Mouse (Mus musculus) thymus, postnatal 4 days (tissue): ENCODE results near the gene Pde7b.

Source experiments
- DNase-seq: peaks from one replicate; pipeline ENCODE4 v3.0.0; 2021

The Pde7b gene

GRCm38 (mm10) chr10:20653299-20653698, 71.6 kb downstream of the Pde7b start:
- DNase-seq: no peak

GRCm38 (mm10) chr10:20636381-20636780, 88.5 kb downstream of the Pde7b start:
- no peak for DNase-seq

DNA sequence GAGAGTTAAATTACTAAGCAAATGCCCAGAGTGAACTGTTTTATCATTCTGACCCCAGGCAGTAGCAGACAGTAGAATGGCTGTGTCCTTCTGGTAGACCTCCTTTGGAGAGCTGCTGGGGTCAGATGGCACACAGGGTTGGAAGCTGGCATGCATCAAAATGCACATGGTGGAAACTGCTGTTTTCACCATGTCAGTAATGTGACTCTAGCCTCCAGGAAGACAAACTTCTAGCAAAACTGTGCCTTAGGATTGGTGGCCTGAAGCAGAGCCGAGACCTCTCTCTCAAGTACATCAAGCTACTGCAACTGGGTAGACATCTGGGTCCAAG, 91.8 kb downstream of the Pde7b start:
- DNase-seq: no peak

GRCm38 (mm10) chr10:20632256-20633084, 92.4 kb downstream of the Pde7b start:
- no peak for DNase-seq

- DNase-seq: no peak
These were observed 94.8 kb downstream of the Pde7b start for GRCm38 (mm10) chr10:20630122-20630521.

- no peak for DNase-seq
These were observed 99.0 kb downstream of the Pde7b start for GRCm38 (mm10) chr10:20625702-20626375.

- no peak for DNase-seq
These were observed 103.0 kb downstream of the Pde7b start for GRCm38 (mm10) chr10:20621661-20622454.

DNA sequence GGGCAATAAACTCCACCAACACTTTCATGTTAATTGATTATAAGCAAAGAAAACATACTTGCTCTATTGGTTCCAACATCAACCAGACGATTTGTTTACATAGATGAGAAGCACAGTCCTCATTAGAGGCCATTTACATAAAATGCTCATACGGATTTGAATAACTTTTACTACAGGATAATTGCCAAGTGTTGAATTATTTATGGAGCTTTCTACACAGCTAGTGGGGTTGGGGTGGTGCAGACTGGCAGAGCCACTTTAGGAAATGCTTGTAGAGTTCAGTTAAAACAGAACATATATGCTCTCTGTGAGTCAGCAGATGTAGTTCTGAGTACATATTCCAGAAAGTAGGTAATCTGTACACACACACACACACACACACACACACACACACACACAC, 118.9 kb downstream of the Pde7b start:
- DNase-seq: no peak

- DNase-seq: no peak
These were observed 129.6 kb downstream of the Pde7b start for GRCm38 (mm10) chr10:20595107-20595810.

DNA sequence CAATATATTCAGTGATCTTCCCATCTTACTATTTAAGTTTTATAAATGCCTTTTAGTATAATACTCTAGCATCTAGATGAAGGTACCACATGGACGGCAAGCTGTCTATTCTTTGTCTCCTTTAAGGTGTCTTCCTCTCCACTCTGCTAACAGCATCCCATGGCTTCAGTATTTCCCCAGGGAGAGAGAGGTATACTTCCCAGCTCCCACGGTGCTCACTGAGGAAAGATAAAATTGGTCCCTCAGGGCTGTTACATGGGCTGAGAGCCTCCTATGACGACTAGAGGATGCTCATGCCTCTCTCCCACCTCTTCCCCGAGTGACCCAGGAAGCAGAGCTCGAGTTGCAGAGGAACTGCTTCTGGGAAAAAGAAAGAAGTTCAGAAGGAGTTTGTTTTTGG, 130.9 kb downstream of the Pde7b start:
- DNase-seq: no peak

DNA sequence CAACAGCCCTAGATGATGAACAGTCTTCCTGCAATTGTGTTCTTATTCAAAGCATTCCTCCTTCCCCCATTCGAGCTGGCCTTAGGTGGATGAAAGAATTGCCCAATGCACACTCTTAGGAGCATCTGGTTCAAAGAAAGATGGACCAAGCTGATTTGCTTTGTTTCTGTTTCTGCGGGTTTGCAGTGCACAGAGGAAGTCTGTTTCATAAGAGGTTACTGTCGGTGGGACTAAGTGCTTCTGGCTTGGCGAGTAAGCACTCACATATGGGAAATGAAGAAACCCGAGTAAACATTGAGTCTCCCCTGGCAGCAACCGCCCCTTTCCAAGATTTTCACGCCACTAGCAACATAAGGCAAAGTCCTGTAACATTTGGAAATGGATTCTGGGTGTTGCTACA, 134.8 kb downstream of the Pde7b start:
- no peak for DNase-seq

- DNase-seq: no peak
These were observed 138.9 kb downstream of the Pde7b start for GRCm38 (mm10) chr10:20585959-20586358.

- no peak for DNase-seq
These were observed 149.9 kb downstream of the Pde7b start for GRCm38 (mm10) chr10:20575002-20575401.

- DNase-seq: no peak
These were observed 150.5 kb downstream of the Pde7b start for GRCm38 (mm10) chr10:20574414-20574813.

GRCm38 (mm10) chr10:20571521-20571920, 153.4 kb downstream of the Pde7b start:
- no peak for DNase-seq

DNA sequence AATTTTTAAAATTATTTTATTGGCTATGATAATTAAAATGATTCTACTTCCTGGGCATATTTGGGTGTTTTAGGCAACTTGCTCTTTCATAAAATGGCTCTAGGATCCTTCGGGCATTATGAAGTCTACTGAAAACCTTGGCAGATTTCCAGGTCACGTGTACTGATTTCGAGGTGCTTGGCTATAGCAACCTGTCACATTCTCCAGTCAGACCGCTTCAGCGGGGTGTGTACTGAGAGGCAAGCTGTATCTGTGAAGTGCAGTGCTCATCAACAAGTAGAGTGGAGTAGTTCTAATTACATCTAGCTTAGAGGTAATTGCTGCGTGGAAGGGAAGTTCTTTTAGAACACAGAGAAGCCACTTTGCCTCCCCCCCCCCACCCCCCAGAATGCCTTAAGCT, 156.2 kb downstream of the Pde7b start:
- no peak for DNase-seq

DNA sequence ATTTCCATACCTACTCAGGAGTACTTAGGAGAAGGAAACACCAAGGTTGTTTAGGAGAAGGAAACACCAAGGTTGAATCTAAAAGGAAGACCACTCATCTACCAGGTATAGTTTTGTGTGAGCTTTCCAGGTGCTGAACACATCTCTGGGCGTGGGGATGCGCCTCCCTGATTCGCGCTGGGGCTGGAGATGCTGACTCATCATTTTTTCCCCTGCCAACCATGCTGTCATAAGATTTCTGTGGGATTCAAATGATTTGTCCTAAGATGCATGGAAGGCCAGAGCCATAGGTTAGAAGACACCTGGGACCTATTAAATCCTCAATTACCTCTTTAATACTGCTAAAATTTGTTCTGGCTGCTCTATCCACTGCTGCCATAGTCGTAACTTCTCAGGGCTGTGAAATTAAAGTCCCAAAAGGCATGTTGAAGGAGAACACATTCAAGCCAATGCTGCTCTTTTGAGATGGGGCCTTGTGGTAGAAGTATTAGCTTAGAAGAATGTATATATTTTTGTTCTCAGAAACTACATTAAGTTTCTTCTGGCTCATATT, 157.1 kb downstream of the Pde7b start:
- no peak for DNase-seq

DNA sequence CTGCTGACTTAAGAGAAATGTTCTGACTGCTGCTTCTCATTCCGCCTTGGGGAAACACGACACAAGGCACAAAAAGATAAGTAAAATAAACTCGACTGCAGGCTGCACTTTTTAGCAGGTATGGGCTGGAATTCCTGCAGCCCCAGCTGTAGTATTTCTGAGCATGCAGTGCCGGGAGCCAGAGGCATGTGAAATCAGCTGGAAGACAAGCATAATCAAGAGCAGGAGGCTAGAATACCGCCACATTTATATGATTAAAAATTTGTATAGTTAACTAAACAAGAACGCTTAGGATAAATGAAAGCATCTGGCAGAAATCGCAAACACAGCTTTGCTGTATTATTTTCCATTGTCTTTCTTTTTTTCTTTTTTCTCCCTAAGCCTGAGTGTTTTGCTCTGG, 168.4 kb downstream of the Pde7b start:
- no peak for DNase-seq

DNA sequence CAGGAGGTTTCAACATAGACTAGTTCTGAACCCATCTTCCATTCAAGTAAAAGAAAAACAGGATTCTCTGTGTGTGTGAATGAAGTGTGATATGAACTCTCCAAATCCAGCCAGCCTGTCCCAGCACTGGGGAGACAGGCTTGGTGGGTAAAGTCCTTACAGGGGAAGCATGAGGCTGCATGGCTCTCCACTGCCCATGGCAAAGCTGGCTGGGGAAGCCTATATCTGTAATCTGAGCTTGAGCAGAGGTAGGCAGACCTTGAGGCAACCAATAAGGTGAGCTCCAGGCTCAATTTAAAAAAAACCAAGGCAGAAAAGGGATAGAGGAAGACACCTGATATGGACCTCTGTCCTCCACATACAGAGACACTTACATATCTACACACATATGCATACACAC, 173.5 kb downstream of the Pde7b start:
- DNase-seq: no peak

GRCm38 (mm10) chr10:20550771-20551170, 174.1 kb downstream of the Pde7b start:
- DNase-seq: no peak

DNA sequence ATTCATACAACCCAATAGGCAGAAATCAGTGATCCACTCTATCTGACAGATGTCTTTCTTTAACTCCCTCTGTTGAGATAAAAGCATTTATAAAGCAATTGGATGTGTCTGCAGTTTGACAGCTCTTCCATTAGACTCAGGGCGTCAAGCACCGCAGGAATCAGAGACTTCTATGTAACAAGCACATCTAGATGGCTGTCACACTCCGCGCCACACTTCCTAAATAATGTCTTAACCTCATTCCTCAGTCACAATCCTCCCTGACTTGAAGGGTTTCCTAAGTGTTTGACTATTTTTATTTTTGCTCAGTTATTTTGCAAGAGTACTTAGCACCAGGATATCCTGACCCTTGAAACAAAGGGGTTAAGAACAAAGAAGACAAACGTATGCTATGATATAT, 174.7 kb downstream of the Pde7b start:
- DNase-seq: no peak

- no peak for DNase-seq
These were observed 175.8 kb downstream of the Pde7b start for GRCm38 (mm10) chr10:20548833-20549710.
